Mouse (Mus musculus) limb, embryonic 10.5 days (tissue): Measurements from ENCODE around the gene Zmynd19. TPM values are rescaled to one million over a fixed set of nuclear protein-coding genes. Genes with fewer than 3 reads are reported as not detected.

Source experiments
- DNase-seq: peaks from one replicate; pipeline ENCODE4 v3.0.0-alpha.2; 2017; ENCODE audit warnings: low spot score
- H3K27ac ChIP-seq: fragments of 300-500 bp; sonication (generic); 2 replicates; pipeline ENCODE4 v1.5.1; 2016; ENCODE audit warnings: mild to moderate bottlenecking
- H3K27me3 ChIP-seq: fragments of 300-500 bp; sonication (generic); 2 replicates; pipeline ENCODE4 v1.6.1; 2016; ENCODE audit warnings: low read depth, mild to moderate bottlenecking; ENCODE audit not compliant: poor library complexity, severe bottlenecking
- H3K36me3 ChIP-seq: fragments of 300-500 bp; sonication (generic); 2 replicates; pipeline ENCODE4 v1.6.1; 2016; ENCODE audit warnings: mild to moderate bottlenecking, moderate library complexity
- H3K4me1 ChIP-seq: fragments of 300-500 bp; sonication (generic); 2 replicates; pipeline ENCODE4 v1.6.1; 2016
- H3K4me3 ChIP-seq: fragments of 300-500 bp; sonication (generic); 2 replicates; pipeline ENCODE4 v1.5.1; 2016; ENCODE audit warnings: mild to moderate bottlenecking, moderate library complexity
- H3K9me3 ChIP-seq: fragments of 300-500 bp; sonication (generic); replicated peaks from 2 replicates; pipeline ENCODE4 v1.6.1; 2016; ENCODE audit warnings: mild to moderate bottlenecking
- WGBS: fragments of 180-500 bp; shearing (Covaris S2); methylation state at CpG from one replicate; pipeline ENCODE4 v1.1.7; 2016; 5-methylcytosine and 5-hydroxymethylcytosine counted together
- microRNA-seq: library from miRNA; unstranded; fragments of <30 nt; microRNA quantifications from one replicate; pipeline ENCODE4, GENCODE M21; 2017
- polyA plus RNA-seq: library from polyadenylated mRNA; unstranded; fragments of >200 nt; fragmentation: Nextera tagmentation; extraction: Ambion mirVana; gene quantifications from 2 replicates; pipeline ENCODE4 v1.2.1, GENCODE M21; 2016

The Zmynd19 gene
- polyA plus RNA-seq, 1 experiment from 2014 or later: 24.6 TPM

DNA sequence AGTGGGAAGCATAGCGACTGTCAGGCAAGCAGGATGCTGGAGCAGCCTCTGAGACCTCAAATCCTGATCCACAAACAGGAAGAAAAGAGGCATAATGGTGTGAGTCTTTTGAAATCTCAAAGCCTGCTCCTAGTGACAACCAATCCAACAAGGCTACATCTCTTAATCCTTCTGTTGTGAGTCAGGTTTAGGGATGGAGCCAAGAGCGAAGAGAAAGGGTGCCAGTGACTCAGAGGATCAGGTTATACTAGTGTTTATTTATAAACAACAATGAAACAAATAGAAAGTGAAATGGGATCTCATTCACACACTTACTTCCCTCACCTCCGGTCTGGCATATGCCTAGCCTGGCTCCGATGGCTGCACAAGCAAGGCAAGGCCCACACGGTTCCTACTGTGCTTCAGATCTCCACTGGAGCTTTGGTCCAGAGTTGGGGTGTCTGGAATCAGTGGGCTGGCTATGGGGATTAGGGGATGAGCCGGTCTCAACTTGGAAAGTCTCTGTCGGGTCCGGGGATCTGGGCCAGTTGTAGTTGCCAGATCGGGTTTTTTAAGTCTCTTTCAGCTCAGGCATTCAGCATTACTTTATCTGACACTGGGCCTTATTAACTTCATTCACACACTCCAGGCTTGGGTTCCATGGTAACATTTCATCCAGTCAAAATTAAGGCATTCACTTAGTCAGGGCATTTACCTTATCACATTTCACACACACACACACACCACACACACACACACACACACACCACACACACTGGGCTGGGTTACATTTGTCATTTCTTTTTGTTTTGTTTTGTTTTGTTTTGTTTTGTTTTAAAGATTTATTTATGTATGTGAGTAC lies 54.6 kb downstream of the Zmynd19 start:
- no peak for DNase-seq
- 85% methylated on average over 9 of the region's 9 CpGs for WGBS

DNA sequence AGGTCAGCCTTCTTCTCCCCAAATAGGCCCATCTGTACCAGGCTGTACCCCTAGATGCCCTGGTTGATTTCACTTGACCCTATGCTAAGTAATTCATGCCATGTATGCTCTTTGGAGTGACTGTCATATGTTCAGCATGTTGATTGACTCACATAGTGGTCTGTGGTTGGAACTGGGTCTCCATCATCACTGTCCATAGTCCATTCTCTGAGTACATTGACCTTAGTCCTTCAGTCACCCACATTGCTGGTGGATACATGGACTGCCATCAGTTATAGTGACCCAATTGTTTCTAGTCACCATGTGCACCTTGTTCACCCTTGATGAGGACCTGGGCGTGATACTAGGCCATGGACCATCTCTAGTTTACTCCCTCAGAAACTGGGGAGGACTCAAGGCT lies 57.2 kb downstream of the Zmynd19 start:
- Histone ChIP-seq H3K36me3 (no peaks in the 10 kb centered on the region), H3K9me3 (no peaks in the 10 kb centered on the region), H3K4me1 (no peaks in the 10 kb centered on the region), H3K27ac (no peak overlapping the region), H3K4me3 (no peak overlapping the region), H3K27me3 (no peaks in the 10 kb centered on the region)
- WGBS: 96% methylated on average over 1 of the region's 1 CpGs
- DNase-seq: no peak

More for the DNA sequence above, 54.6 kb downstream of the Zmynd19 start:
- no peaks in the 10 kb centered on the region for H3K4me1 ChIP-seq
- H3K9me3 ChIP-seq: no peaks in the 10 kb centered on the region
- no peak overlapping the region for H3K27ac ChIP-seq
- H3K27me3 ChIP-seq: no peaks in the 10 kb centered on the region
- H3K36me3 ChIP-seq: no peaks in the 10 kb centered on the region
- H3K4me3 ChIP-seq: no peak overlapping the region

DNA sequence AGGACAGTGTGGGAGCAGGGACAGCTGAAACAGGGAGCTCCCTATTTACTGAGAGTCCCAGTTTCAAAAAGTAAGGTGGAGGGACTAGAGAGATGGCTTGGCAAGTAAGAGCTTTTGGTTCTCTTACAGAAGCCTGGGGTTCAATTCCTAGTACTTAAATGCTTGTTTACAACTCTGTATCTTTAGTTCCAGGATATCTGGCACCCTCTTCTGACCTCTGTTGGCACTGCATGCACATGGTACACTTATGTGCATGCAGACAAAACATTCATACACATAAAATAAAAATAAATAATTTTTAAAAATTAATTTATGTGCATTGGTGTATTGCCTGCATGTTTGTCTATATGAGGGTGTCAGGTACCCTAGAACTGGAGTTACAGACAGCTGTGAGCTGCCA lies 58.7 kb downstream of the Zmynd19 start:
- no peaks in the 10 kb centered on the region for H3K36me3 ChIP-seq
- no peaks in the 10 kb centered on the region for H3K27me3 ChIP-seq
- H3K9me3 ChIP-seq: no peaks in the 10 kb centered on the region
- no peak overlapping the region for H3K4me3 ChIP-seq
- no peak overlapping the region for H3K27ac ChIP-seq
- no peak for DNase-seq
- no peaks in the 10 kb centered on the region for H3K4me1 ChIP-seq

Small RNA genes within 50 kb of the gene (microRNA-seq; reads per million reads assigned to microRNA genes)
- gene Gm22875: not detected

Other genes with a start within 250 kb of the Zmynd19 start
- 1.7 and 2.2 TPM in 2 replicates for gene Cacna1b, start 186.6 kb upstream of the Zmynd19 start, polyA plus RNA-seq
- 136 and 152 TPM in 2 replicates for gene Ehmt1, start 30.2 kb upstream of the Zmynd19 start, polyA plus RNA-seq
- 12.9 and 16.5 TPM in 2 replicates for gene Arrdc1, start 14.5 kb upstream of the Zmynd19 start, polyA plus RNA-seq
- gene Dph7, start 12.6 kb downstream of the Zmynd19 start, polyA plus RNA-seq: 36.6 and 36.9 TPM in 2 replicates
- 119 and 124 TPM in 2 replicates for gene Mrpl41, start 25.3 kb downstream of the Zmynd19 start, polyA plus RNA-seq
- gene Pnpla7, start 26.2 kb downstream of the Zmynd19 start, polyA plus RNA-seq: 7.0 and 9.1 TPM in 2 replicates
- 61.6 and 68.2 TPM in 2 replicates for gene Nsmf, start 104.6 kb downstream of the Zmynd19 start, polyA plus RNA-seq
- 0.30 TPM in 1 of 2 replicates, not detected in the other for gene Entpd8, start 130.5 kb downstream of the Zmynd19 start, polyA plus RNA-seq
- 0.15 and 0.28 TPM in 2 replicates for gene Noxa1, start 145.4 kb downstream of the Zmynd19 start, polyA plus RNA-seq
- gene Nrarp, start 231.0 kb downstream of the Zmynd19 start, polyA plus RNA-seq: 7.9 and 10.3 TPM in 2 replicates
- gene Tor4a, start 247.1 kb downstream of the Zmynd19 start, polyA plus RNA-seq: 3.2 TPM in 2 replicates